Mouse (Mus musculus) heart, adult 2 months (tissue): ENCODE results near the gene Fdps.

Experiments used
- CTCF ChIP-seq: fragments of 200-600 bp; IDR thresholded peaks from 2 replicates; pipeline ENCODE4 v1.8.1; 2022; ENCODE audit warnings: antibody characterized with exemption, mild to moderate bottlenecking, moderate library complexity
- EP300 ChIP-seq: fragments of 200-500 bp; IDR thresholded peaks from 2 replicates; pipeline ENCODE4 v1.6.1; 2011; ENCODE audit warnings: low read depth, low read length, control low read depth; ENCODE audit not compliant: insufficient read depth

- no peak for TF ChIP-seq CTCF
- no peak for TF ChIP-seq EP300
These were observed 5.1 kb upstream of the Fdps start for GRCm38 (mm10) chr3:89106881-89107280.
